Mouse (Mus musculus) neural tube, embryonic 11.5 days (tissue): ENCODE measurements around the gene Vmn1r212. TPM values are rescaled to one million over a fixed set of nuclear protein-coding genes. Genes with fewer than 3 reads are reported as not detected.
"Not testable (repeated sequence)": the region's sequence is repeated elsewhere in the genome, so short reads cannot be mapped to it uniquely, and the experiment has no call there.

ENCODE experiments used
- ATAC-seq: fragments of 200-750 bp; cut with Nextera tagmentation; 2 replicates; pipeline ENCODE4 v1.8.0; 2017; ENCODE audit warnings: moderate number of reproducible peaks, mild to moderate bottlenecking, moderate TSS enrichment, moderate library complexity; ENCODE audit not compliant: insufficient read depth, low FRiP score, low TSS enrichment
- DNase-seq: peaks from one replicate; pipeline ENCODE4 v3.0.0-alpha.2; 2015; ENCODE audit warnings: low spot score
- H3K27ac ChIP-seq: fragments of 300-500 bp; sonication (generic); 2 replicates; pipeline ENCODE4 v1.5.1; 2014; ENCODE audit warnings: low read depth, mild to moderate bottlenecking, low read length
- H3K27me3 ChIP-seq: fragments of 300-500 bp; sonication (generic); 2 replicates; pipeline ENCODE4 v1.6.1; 2014; ENCODE audit warnings: mild to moderate bottlenecking, low read length, mixed read lengths; ENCODE audit not compliant: control insufficient read depth, insufficient read depth
- H3K36me3 ChIP-seq: fragments of 300-500 bp; sonication (generic); 2 replicates; pipeline ENCODE4 v1.6.1; 2014; ENCODE audit warnings: mild to moderate bottlenecking, low read length, moderate library complexity, mixed read lengths; ENCODE audit not compliant: control insufficient read depth, insufficient read depth
- H3K4me1 ChIP-seq: fragments of 300-500 bp; sonication (generic); 2 replicates; pipeline ENCODE4 v1.6.1; 2014; ENCODE audit warnings: low read length, mixed read lengths; ENCODE audit not compliant: control insufficient read depth, insufficient read depth
- H3K4me2 ChIP-seq: fragments of 300-500 bp; sonication (generic); 2 replicates; pipeline ENCODE4 v1.6.1; 2014; ENCODE audit warnings: low read depth, mild to moderate bottlenecking, moderate library complexity
- H3K4me3 ChIP-seq: fragments of 300-500 bp; sonication (generic); 2 replicates; pipeline ENCODE4 v1.5.1; 2014; ENCODE audit warnings: low read depth, low read length
- H3K9ac ChIP-seq: fragments of 300-500 bp; sonication (generic); 2 replicates; pipeline ENCODE4 v1.6.1; 2014; ENCODE audit warnings: mild to moderate bottlenecking, low read length
- H3K9me3 ChIP-seq: fragments of 300-500 bp; sonication (generic); 2 replicates; pipeline ENCODE4 v1.6.1; 2016; ENCODE audit warnings: low read length; ENCODE audit not compliant: control insufficient read depth
- WGBS: fragments of 180-500 bp; shearing (Covaris S2); extraction: QIAGEN DNeasy Blood & Tissue Kit; methylation state at CpG from one replicate; pipeline ENCODE4 v1.1.7; 2014; 5-methylcytosine and 5-hydroxymethylcytosine counted together
- polyA plus RNA-seq: library from polyadenylated mRNA; unstranded; fragments of >200 nt; fragmentation: Nextera tagmentation; extraction: Ambion mirVana; gene quantifications from 2 replicates; pipeline ENCODE4 v1.2.1, GENCODE M21; 2014

Vmn1r212 gene
- not detected in 2 replicates for polyA plus RNA-seq

DNA sequence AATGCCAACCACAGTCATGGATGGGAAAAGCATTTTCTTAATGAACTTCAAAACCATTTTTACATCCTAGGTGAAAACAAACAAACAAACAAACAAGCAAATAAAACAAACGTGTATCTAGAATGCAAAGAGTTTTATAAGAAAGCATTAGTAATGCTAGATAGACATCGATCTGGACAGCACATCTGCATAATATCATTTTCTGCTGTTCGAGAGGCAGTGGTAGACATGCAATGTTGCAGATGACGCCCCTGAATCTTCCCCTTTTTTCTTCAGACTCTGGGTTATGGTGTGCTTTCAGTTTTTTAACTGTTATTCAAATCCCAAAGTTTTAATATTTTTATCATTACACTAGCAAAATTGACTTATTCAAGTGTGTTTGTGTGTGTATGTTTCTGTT is at the start of gene Vmn1r212:
Gene Vmn1r212, minus strand, starts transcription at position 101 of the 400 bp plus-strand sequence.
- H3K4me3 ChIP-seq: no peak within 1 kb of the TSS
- no peaks in the 10 kb centered on the region for H3K4me1 ChIP-seq
- no peaks in the 10 kb centered on the region for H3K27me3 ChIP-seq
- H3K36me3 ChIP-seq: no peaks in the 10 kb centered on the region
- DNase-seq (no peak), ATAC-seq (no peak)
- H3K27ac ChIP-seq: no peak within 1 kb of the TSS
- H3K4me2 ChIP-seq: no peak within 1 kb of the TSS
- H3K9ac ChIP-seq: no peak within 1 kb of the TSS
- no peaks in the 10 kb centered on the region for H3K9me3 ChIP-seq
- 86% methylated on average over 4 of the region's 4 CpGs for WGBS

DNA sequence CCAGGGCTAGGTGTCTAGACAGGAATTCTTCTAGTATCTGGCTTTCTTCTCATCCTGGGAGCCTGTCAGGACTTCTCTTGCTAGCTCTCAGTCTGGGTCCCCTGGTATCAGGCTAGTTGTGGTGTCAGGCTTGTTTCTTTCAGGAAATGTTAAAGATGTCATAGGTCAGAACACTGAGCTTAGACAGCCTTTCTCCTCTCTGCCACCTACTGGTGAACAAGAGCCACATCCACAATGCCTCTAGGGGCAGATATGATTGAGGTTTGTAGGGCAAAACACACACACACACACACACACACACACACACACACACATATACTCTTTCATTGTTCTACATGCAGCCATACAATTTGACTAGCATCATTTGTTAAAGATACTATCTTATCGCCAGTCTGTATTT is 4.7 kb downstream of the Vmn1r212 start:
- no peak overlapping the region for H3K9ac ChIP-seq
- no peaks in the 10 kb centered on the region for H3K4me1 ChIP-seq
- no peaks in the 10 kb centered on the region for H3K27me3 ChIP-seq
- H3K4me2 ChIP-seq: no peak overlapping the region
- 0 out of 2 replicates have a peak, but pooled peaks cover 4% of the 10 kb centered on the region for H3K9me3 ChIP-seq
- 91% methylated on average over 1 of the region's 1 CpGs for WGBS
- no peaks in the 10 kb centered on the region for H3K36me3 ChIP-seq
- no peak overlapping the region for H3K4me3 ChIP-seq
- no peak for ATAC-seq
- no peak for DNase-seq
- H3K27ac ChIP-seq: no peak overlapping the region

DNA sequence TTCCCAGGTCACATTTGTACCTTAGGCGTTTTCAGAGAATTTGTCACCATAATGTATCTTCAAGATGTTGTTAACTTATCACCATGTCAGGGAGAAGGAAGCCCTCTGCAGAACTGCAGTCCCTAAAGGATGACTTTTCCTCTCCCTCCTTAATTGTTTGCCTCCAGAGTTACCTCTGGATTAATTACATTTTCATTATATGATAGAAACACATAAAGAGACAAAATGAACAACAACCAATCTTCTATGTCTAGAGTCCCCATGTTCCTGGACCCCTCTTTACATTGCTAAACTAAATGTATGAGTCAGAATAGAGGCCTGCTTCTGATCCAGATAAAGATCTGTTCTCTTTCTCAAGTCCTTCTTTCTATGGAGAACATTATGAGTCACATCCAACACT is 26.5 kb downstream of the Vmn1r212 start, which contains the start of gene Vmn1r211:
Gene Vmn1r211, minus strand, starts transcription at position 101 of the 400 bp plus-strand sequence.
- 93% methylated on average over 1 of the region's 1 CpGs for WGBS
- no peak within 1 kb of the TSS for H3K27ac ChIP-seq
- H3K4me3 ChIP-seq: no peak within 1 kb of the TSS
- H3K9ac ChIP-seq: no peak within 1 kb of the TSS
- no peak within 1 kb of the TSS for H3K4me2 ChIP-seq
- no peaks in the 10 kb centered on the region for H3K9me3 ChIP-seq
- DNase-seq (no peak), ATAC-seq (no peak)
- no peaks in the 10 kb centered on the region for H3K4me1 ChIP-seq
- no peaks in the 10 kb centered on the region for H3K36me3 ChIP-seq
- H3K27me3 ChIP-seq: no peaks in the 10 kb centered on the region

DNA sequence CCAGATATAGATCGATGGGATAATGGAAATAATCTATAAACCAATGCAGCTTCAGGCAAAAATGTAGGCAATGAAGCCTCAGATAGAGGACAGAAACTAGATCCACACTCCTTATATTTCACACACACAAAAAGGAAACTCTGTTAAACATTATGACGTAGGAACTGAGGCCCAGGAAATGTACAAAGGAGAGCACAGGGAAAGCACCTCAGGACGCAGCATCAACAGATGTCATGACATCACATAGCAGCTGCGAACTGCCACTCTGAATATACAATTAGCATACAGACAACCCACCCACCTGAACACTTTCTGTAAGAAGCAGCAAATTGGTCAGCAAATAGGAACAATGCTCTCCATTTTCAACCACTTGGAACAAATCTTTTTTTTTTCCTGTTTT is 29.2 kb downstream of the Vmn1r212 start:
- H3K9me3 ChIP-seq: no peaks in the 10 kb centered on the region
- H3K27ac ChIP-seq: no peak overlapping the region
- WGBS: 77% methylated on average over 4 of the region's 4 CpGs
- no peaks in the 10 kb centered on the region for H3K36me3 ChIP-seq
- ATAC-seq (no peak), DNase-seq (no peak)
- no peak overlapping the region for H3K9ac ChIP-seq
- no peaks in the 10 kb centered on the region for H3K4me1 ChIP-seq
- H3K4me3 ChIP-seq: no peak overlapping the region
- no peak overlapping the region for H3K4me2 ChIP-seq
- no peaks in the 10 kb centered on the region for H3K27me3 ChIP-seq

DNA sequence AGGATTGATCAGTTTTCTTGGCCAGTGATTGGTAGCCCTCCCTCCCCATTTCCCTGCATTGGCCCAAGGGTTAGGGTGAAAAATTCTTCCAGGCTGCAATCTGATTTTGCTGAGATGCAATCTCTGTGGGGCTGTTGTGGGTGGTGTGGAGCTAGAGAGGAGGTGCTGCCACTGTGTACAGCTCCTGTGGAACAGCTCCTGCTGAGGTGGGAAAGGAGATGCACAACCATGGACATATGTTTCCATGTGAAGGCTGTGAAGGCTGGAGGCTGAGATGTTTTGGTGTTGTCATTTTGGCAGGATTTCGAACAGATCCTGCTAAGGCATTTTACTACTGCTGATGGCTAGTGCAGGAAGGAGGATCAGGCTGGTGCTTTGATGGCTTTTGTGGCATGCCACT is 37.2 kb downstream of the Vmn1r212 start:
- no peak for DNase-seq
- Histone ChIP-seq H3K9ac (no peak overlapping the region), H3K9me3 (no peaks in the 10 kb centered on the region), H3K36me3 (no peaks in the 10 kb centered on the region), H3K4me3 (no peak overlapping the region), H3K27ac (no peak overlapping the region), H3K4me2 (no peak overlapping the region), H3K27me3 (no peaks in the 10 kb centered on the region), H3K4me1 (no peaks in the 10 kb centered on the region)
- WGBS: 83% methylated on average over 1 of the region's 1 CpGs
- no peak for ATAC-seq

DNA sequence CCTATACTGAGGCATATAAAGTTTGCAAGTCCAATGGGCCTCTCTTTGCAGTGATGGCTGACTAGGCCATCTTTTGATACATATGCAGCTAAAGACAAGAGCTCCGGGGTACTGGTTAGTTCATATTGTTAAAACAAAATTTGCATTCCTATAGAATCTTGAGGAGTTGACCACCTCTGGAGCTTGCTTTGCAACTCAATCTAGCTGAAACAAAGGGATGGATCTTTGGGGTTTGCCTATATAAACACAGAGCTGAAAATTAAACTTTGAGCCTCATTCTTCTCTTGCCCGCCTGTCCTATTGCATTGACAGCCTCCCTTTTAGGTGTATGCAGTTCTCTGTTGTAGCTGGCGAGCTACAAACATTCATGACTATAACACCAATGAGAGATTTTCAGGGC is 39.7 kb downstream of the Vmn1r212 start:
- not testable (repeated sequence) for H3K4me1 ChIP-seq, H3K4me2 ChIP-seq, H3K36me3 ChIP-seq, DNase-seq, H3K4me3 ChIP-seq, ATAC-seq, H3K9me3 ChIP-seq, H3K9ac ChIP-seq, H3K27me3 ChIP-seq, H3K27ac ChIP-seq
- 71% methylated on average over 3 of the region's 3 CpGs for WGBS

Other genes with a start within 250 kb of the Vmn1r212 start
- not detected in 2 replicates for gene Vmn1r207-ps, start 154.6 kb downstream of the Vmn1r212 start, polyA plus RNA-seq
- not detected in 2 replicates for gene Vmn1r208, start 106.8 kb downstream of the Vmn1r212 start, polyA plus RNA-seq
- not detected in 2 replicates for gene Vmn1r209, start 74.5 kb downstream of the Vmn1r212 start, polyA plus RNA-seq
- not detected in 2 replicates for gene Vmn1r210, start 52.9 kb downstream of the Vmn1r212 start, polyA plus RNA-seq
- gene Vmn1r211, start 26.6 kb downstream of the Vmn1r212 start, polyA plus RNA-seq: not detected in 2 replicates
- gene Vmn1r213, start 123.5 kb upstream of the Vmn1r212 start, polyA plus RNA-seq: not detected in 2 replicates
- gene Vmn1r214, start 146.2 kb upstream of the Vmn1r212 start, polyA plus RNA-seq: not detected in 2 replicates
- gene Vmn1r215, start 183.8 kb upstream of the Vmn1r212 start, polyA plus RNA-seq: not detected in 2 replicates
- gene Vmn1r217, start 234.0 kb upstream of the Vmn1r212 start, polyA plus RNA-seq: not detected in 2 replicates
- gene Vmn1r218, start 248.9 kb upstream of the Vmn1r212 start, polyA plus RNA-seq: not detected in 2 replicates